Mouse (Mus musculus): ENCODE data around the gene Pcnx2.

- TF ChIP-seq CTCF (conservative IDR thresholded peaks at IDR 0.05; ENCODE audit: low read length) (no peak), POU5F1 (IDR thresholded peaks at IDR 0.05; ENCODE audit: borderline replicate concordance, low read length) (no peak)
Measured at GRCm38 (mm10) chr8:125727797-125728196, 170.3 kb downstream of the Pcnx2 start.
